Mouse (Mus musculus) CH12.LX (cell line): ENCODE results near the gene Podnl1. TPM values are rescaled to one million over a fixed set of nuclear protein-coding genes. Genes with fewer than 3 reads are reported as not detected.
A peak's percentile ranks its signal among the peaks of the same experiment; 100 is the strongest.

Experiments used
- DNase-seq: peaks from one replicate; pipeline ENCODE4 v3.0.0-alpha.2; 2013; ENCODE audit errors: extremely low read depth
- H3K27ac ChIP-seq: 2 replicates; pipeline ENCODE4 v1.5.1; 2012; ENCODE audit warnings: low read depth, mild to moderate bottlenecking, control low read depth, moderate library complexity; ENCODE audit not compliant: insufficient read depth
- H3K27me3 ChIP-seq: replicated peaks from 2 replicates; pipeline ENCODE3; 2012; ENCODE audit warnings: inconsistent platforms
- H3K36me3 ChIP-seq, 2 experiments: replicated peaks in 1 of 2; 2 replicates each; pipeline versions ENCODE3 to v1.6.1; 2012; ENCODE audit warnings: inconsistent platforms in 1 of 2, low read length in 1 of 2, mild to moderate bottlenecking in 1 of 2, mixed read lengths in 1 of 2, moderate library complexity in 1 of 2; ENCODE audit not compliant: control insufficient read depth in 1 of 2, insufficient read depth in 1 of 2
- H3K4me1 ChIP-seq, 2 experiments: 2 replicates each; pipeline ENCODE4 v1.6.1; 2012; ENCODE audit warnings: inconsistent platforms in 1 of 2, moderate library complexity in 1 of 2; ENCODE audit not compliant: insufficient read depth in 2 of 2, control insufficient read depth in 1 of 2
- H3K4me2 ChIP-seq: 2 replicates; pipeline ENCODE4 v1.6.1; 2012; ENCODE audit warnings: low read depth, mild to moderate bottlenecking, control low read depth; ENCODE audit not compliant: poor library complexity, insufficient read depth, severe bottlenecking
- H3K4me3 ChIP-seq, 3 experiments: fragments of 150-350 bp in 1 of 3; sonication (generic) in 1 of 3; replicated peaks in 1 of 3; 2 replicates each; pipeline versions ENCODE3 to v1.5.1; 2011 to 2012; ENCODE audit warnings: low read depth in 2 of 3, low read length in 2 of 3, mild to moderate bottlenecking in 2 of 3, moderate library complexity in 2 of 3, control low read depth in 1 of 3, improper control_type of control experiment in 1 of 3, inconsistent platforms in 1 of 3, mixed read lengths in 1 of 3; ENCODE audit not compliant: poor library complexity in 1 of 3
- H3K79me2 ChIP-seq: replicated peaks from 2 replicates; pipeline ENCODE4 v1.6.1; 2012; ENCODE audit warnings: mild to moderate bottlenecking, moderate library complexity; ENCODE audit not compliant: control insufficient read depth, poor library complexity, insufficient read depth, severe bottlenecking; ENCODE audit errors: extremely low read depth
- H3K9ac ChIP-seq: 2 replicates; pipeline ENCODE4 v1.6.1; 2012; ENCODE audit warnings: low read depth, mild to moderate bottlenecking, control low read depth, moderate library complexity; ENCODE audit not compliant: insufficient read depth
- H3K9me3 ChIP-seq: replicated peaks from 2 replicates; pipeline ENCODE3; 2012; ENCODE audit warnings: low read length, inconsistent platforms, mixed read lengths
- CHD1 ChIP-seq: IDR thresholded peaks from 2 replicates; pipeline ENCODE4 v1.6.1; 2012; ENCODE audit warnings: low read depth, low read length, improper control_type of control experiment, inconsistent platforms
- CHD2 ChIP-seq: IDR thresholded peaks from 2 replicates; pipeline ENCODE4 v1.6.1; 2011; ENCODE audit warnings: low read length, improper control_type of control experiment
- ELF1 ChIP-seq: IDR thresholded peaks from 2 replicates; pipeline ENCODE4 v1.6.1; 2014; ENCODE audit warnings: low read depth, mild to moderate bottlenecking, inconsistent platforms, low read length, improper control_type of control experiment
- EP300 ChIP-seq: IDR thresholded peaks from 2 replicates; pipeline ENCODE4 v1.6.1; 2011; ENCODE audit warnings: low read length, improper control_type of control experiment
- ETS1 ChIP-seq: conservative IDR thresholded peaks from 2 replicates; pipeline ENCODE4 v1.6.1; 2012; ENCODE audit warnings: low read depth, mild to moderate bottlenecking, inconsistent platforms, low read length, improper control_type of control experiment, moderate library complexity
- GABPA ChIP-seq: IDR thresholded peaks from 2 replicates; pipeline ENCODE4 v1.6.1; 2012; ENCODE audit warnings: low read depth, low read length, improper control_type of control experiment, inconsistent platforms; ENCODE audit not compliant: insufficient replicate concordance
- JUND ChIP-seq: conservative IDR thresholded peaks from 2 replicates; pipeline ENCODE4 v1.6.1; 2011; ENCODE audit warnings: low read depth, low read length, improper control_type of control experiment
- MXI1 ChIP-seq: IDR thresholded peaks from 2 replicates; pipeline ENCODE4 v1.6.1; 2011; ENCODE audit warnings: mild to moderate bottlenecking, low read depth, low read length, improper control_type of control experiment
- NELFE ChIP-seq: IDR thresholded peaks from 2 replicates; pipeline ENCODE4 v1.6.1; 2011; ENCODE audit warnings: low read depth, low read length, improper control_type of control experiment
- NRF1 ChIP-seq: IDR thresholded peaks from 2 replicates; pipeline ENCODE4 v1.6.1; 2014; ENCODE audit warnings: low read depth, mild to moderate bottlenecking, inconsistent platforms, low read length, improper control_type of control experiment, moderate library complexity
- PAX5 ChIP-seq: IDR thresholded peaks from 2 replicates; pipeline ENCODE4 v1.6.1; 2012; ENCODE audit warnings: low read length, inconsistent platforms, mixed read lengths
- POLR2A ChIP-seq: IDR thresholded peaks from 2 replicates; pipeline ENCODE4 v1.6.1; 2011; ENCODE audit warnings: low read depth, mild to moderate bottlenecking, improper control_type of control experiment, low read length
- RAD21 ChIP-seq: IDR thresholded peaks from 2 replicates; pipeline ENCODE4 v1.6.1; 2011; ENCODE audit warnings: low read depth, mild to moderate bottlenecking, low read length, improper control_type of control experiment, moderate library complexity
- RCOR1 ChIP-seq: conservative IDR thresholded peaks from 2 replicates; pipeline ENCODE4 v1.6.1; 2012; ENCODE audit warnings: low read depth, mild to moderate bottlenecking, inconsistent platforms, low read length, improper control_type of control experiment
- SMC3 ChIP-seq: IDR thresholded peaks from 2 replicates; pipeline ENCODE4 v1.6.1; 2011; ENCODE audit warnings: low read depth, low read length, improper control_type of control experiment
- UBTF ChIP-seq: IDR thresholded peaks from 2 replicates; pipeline ENCODE4 v1.6.1; 2012; ENCODE audit warnings: low read depth, mild to moderate bottlenecking, inconsistent platforms, low read length, improper control_type of control experiment, moderate library complexity
- ZC3H11A ChIP-seq: IDR thresholded peaks from 2 replicates; pipeline ENCODE4 v1.6.1; 2012; ENCODE audit warnings: low read depth, mild to moderate bottlenecking, inconsistent platforms, low read length, improper control_type of control experiment
- ZKSCAN1 ChIP-seq: IDR thresholded peaks from 2 replicates; pipeline ENCODE4 v1.6.1; 2012; ENCODE audit warnings: low read depth, inconsistent platforms, low read length, improper control_type of control experiment, borderline replicate concordance
- ZMIZ1 ChIP-seq: IDR thresholded peaks from 2 replicates; pipeline ENCODE4 v1.6.1; 2012; ENCODE audit warnings: low read depth, mild to moderate bottlenecking, inconsistent platforms, low read length, improper control_type of control experiment
- dilution Hi-C: fragments of 300-500 bp; cut with MboI; formaldehyde crosslinking; loops from 2 replicates; pipeline ENCODE4 v1.14.3; 2020; ENCODE audit warnings: low sequenced_read_pairs; ENCODE audit not compliant: extremely low pct_unique_long_range_greater_than_20kb, extremely low pct_ligation_motif_present
- in situ Hi-C: fragments of 300-500 bp; cut with MboI; formaldehyde crosslinking; loops from 3 replicates; pipeline ENCODE4 v1.14.3; 2019; ENCODE audit warnings: low sequenced_read_pairs, low pct_ligation_motif_present, low pct_unique_long_range_greater_than_20kb, mixed read lengths
- polyA plus RNA-seq: library from polyadenylated mRNA; unstranded; fragments of >175 nt; gene quantifications from 2 replicates; pipeline ENCODE4 v1.2.1, GENCODE M21; 2012; ENCODE audit warnings: low read depth; ENCODE audit not compliant: insufficient read length
- total RNA-seq, 2 experiments: library from RNA; depleted of rRNA; stranded (reverse); fragments of 300-350 nt in 1 of 2; fragments of >200 nt in 1 of 2; gene quantifications; 2 replicates each; pipeline ENCODE4 v1.2.3; 2012 to 2014

Podnl1 gene
- total RNA-seq (2012; rRNA removed) (0.92 and 0.98 TPM in 2 replicates), total RNA-seq (2014; rRNA removed) (1.8 and 2.0 TPM in 2 replicates), polyA plus RNA-seq (2.8 TPM in 2 replicates)

GRCm38 (mm10) chr8:84125656-84126055 is at the start of gene Podnl1:
TSS of gene Podnl1 (plus strand) at chr8:84125989.
- no peak within 1 kb of the TSS for H3K9ac ChIP-seq
- H3K27ac ChIP-seq: peak within 1 kb of the TSS; percentile 43; the same call in 1 of the 2 replicates
- no peaks in the 10 kb centered on the region for H3K9me3 ChIP-seq
- H3K4me3 ChIP-seq: peak within 1 kb of the TSS in 1 of 3 experiments; percentile 30
- in situ Hi-C loops: no loop called here
- TF ChIP-seq EP300 (no peak), POLR2A (no peak), PAX5 (no peak), CHD1 (no peak), SMC3 (no peak)
- H3K27me3 ChIP-seq: peaks cover 2% of the 10 kb centered on the region
- no peak within 1 kb of the TSS for H3K4me2 ChIP-seq
- H3K79me2 ChIP-seq: no peaks in the 10 kb centered on the region
- dilution Hi-C loops: no loop called here
- no peak for DNase-seq
- peaks cover 27 to 34% of the 10 kb centered on the region in 2 experiments for H3K4me1 ChIP-seq
- peaks cover 0 to 17% of the 10 kb centered on the region in 2 experiments for H3K36me3 ChIP-seq

- Histone ChIP-seq H3K27me3 (no peaks in the 10 kb centered on the region), H3K9me3 (no peaks in the 10 kb centered on the region), H3K4me1 (peaks cover 0 to 4% of the 10 kb centered on the region in 2 experiments; a peak in 3 of 4 replicates), H3K27ac (no peak overlapping the region), H3K9ac (no peak overlapping the region), H3K79me2 (peaks cover under 1% of the 10 kb centered on the region), H3K4me2 (no peak overlapping the region), H3K4me3 (no peak overlapping the region)
- in situ Hi-C loops: no loop called here
- no peak for TF ChIP-seq ZMIZ1
- no peak for TF ChIP-seq ZKSCAN1
- no peak for TF ChIP-seq RCOR1
- TF ChIP-seq SMC3: no peak
- no peak for TF ChIP-seq ELF1
- no peak for TF ChIP-seq PAX5
- TF ChIP-seq, all 38 proteins: peak for 0
- no peak for DNase-seq
- dilution Hi-C loops: no loop called here
- H3K36me3 ChIP-seq: peaks cover 43 to 92% of the 10 kb centered on the region in 2 experiments
Measured at GRCm38 (mm10) chr8:84076412-84076811, 49.4 kb upstream of the Podnl1 start.

- in situ Hi-C loops: no loop called here
- TF ChIP-seq ZMIZ1: no peak
- no peak for TF ChIP-seq ETS1
- TF ChIP-seq UBTF: no peak
- no peak for TF ChIP-seq RAD21
- TF ChIP-seq CHD2: no peak
- no peak for TF ChIP-seq ELF1
- no peak for TF ChIP-seq GABPA
- no peak for TF ChIP-seq NRF1
- no peak for TF ChIP-seq ZC3H11A
- no peak for TF ChIP-seq MXI1
- TF ChIP-seq NELFE: no peak
- no peak for TF ChIP-seq JUND
- DNase-seq: no peak
- H3K79me2 ChIP-seq: no peaks in the 10 kb centered on the region; the same call in 1 of the 2 replicates
- H3K4me1 ChIP-seq: no peaks in the 10 kb centered on the region
- H3K4me3 ChIP-seq: no peak overlapping the region
- H3K9ac ChIP-seq: no peak overlapping the region
- no peaks in the 10 kb centered on the region for H3K9me3 ChIP-seq
- H3K36me3 ChIP-seq: peaks cover 45 to 93% of the 10 kb centered on the region in 2 experiments
- H3K27ac ChIP-seq: no peak overlapping the region
- no peak overlapping the region for H3K4me2 ChIP-seq
- H3K27me3 ChIP-seq: no peaks in the 10 kb centered on the region
- dilution Hi-C loops: no loop called here
Measured at GRCm38 (mm10) chr8:84076849-84077248, 48.9 kb upstream of the Podnl1 start.
